In genomic region chr6:116337835-116338501, GRCm38 (mm10) we compare ENCODE assay signal across 8 mouse cellular contexts. TPM values are rescaled to one million over a fixed set of nuclear protein-coding genes. Genes with fewer than 3 reads are reported as not detected.
DNase-seq lines count a peak whose midpoint lies in the region; ATAC-seq lines count a peak whose summit lies in the region.

TSS of gene March8 (plus strand) at chr6:116338024.

- no peaks in the 10 kb centered on the region for H3K27me3 ChIP-seq in hindbrain, embryonic 14.5 days (ENCODE audit: control insufficient read depth, insufficient read depth, low read length)

- peak within 1 kb of the TSS; percentile 86 for H3K27ac ChIP-seq in hindbrain, embryonic 14.5 days

- H3K4me3 ChIP-seq in hindbrain, embryonic 14.5 days (replicated peaks; ENCODE audit: low read length), result peak within 1 kb of the TSS; percentile 95

- peaks cover 20% of the 10 kb centered on the region for H3K4me1 ChIP-seq in hindbrain, embryonic 14.5 days (replicated peaks; ENCODE audit: control insufficient read depth, insufficient read depth, low read length)

- peaks cover 4% of the 10 kb centered on the region; the same call in 1 of the 2 replicates for H3K9me3 ChIP-seq in hindbrain, embryonic 14.5 days (ENCODE audit: control insufficient read depth, low read length)

- peak; percentile 96 for ATAC-seq in hindbrain, embryonic 14.5 days (ENCODE audit: low FRiP score)

- H3K4me2 ChIP-seq in hindbrain, embryonic 14.5 days (replicated peaks), result peak within 1 kb of the TSS; percentile 66

- no peaks in the 10 kb centered on the region; the same call in 1 of the 2 replicates for H3K36me3 ChIP-seq in hindbrain, embryonic 14.5 days (replicated peaks; ENCODE audit: control insufficient read depth, insufficient read depth)

- WGBS in hindbrain, embryonic 14.5 days, result under 1% methylated on average over 75 of the region's 75 CpGs

- H3K9ac ChIP-seq in hindbrain, embryonic 14.5 days, result peak within 1 kb of the TSS; percentile 92

- DNase-seq in R1 (ENCODE audit: low read depth, low spot score), result peak; percentile 86
- peak; percentile 92 to 96 for DNase-seq in cerebellum, postnatal 25 days
- DNase-seq in frontal cortex, postnatal 25 days (ENCODE audit: low spot score in 2 of 2), result peak; percentile 66 to 78
- DNase-seq in hindbrain, embryonic 14.5 days (ENCODE audit: low spot score), result peak; percentile 92
- peak; percentile 76 for DNase-seq in left cerebral cortex, adult 11 months (ENCODE audit: low spot score)
- peak; percentile 91 to 97 for DNase-seq in lung, postnatal 4 days
- DNase-seq in retina, postnatal 7 days (ENCODE audit: low read depth, low spot score), result peak; percentile 90
- DNase-seq in urinary bladder, adult 2 months (ENCODE audit: low spot score), result peak; percentile 91

RNA-seq across cellular contexts. Expression of gene March8, which starts in this region (rescaled TPM):
- 69.4 and 74.3 TPM in 2 replicates for polyA plus RNA-seq in hindbrain, embryonic 14.5 days (2014; fragmentation: Nextera tagmentation; extraction: Ambion mirVana)
- 54.5 and 56.6 TPM in 2 replicates for polyA plus RNA-seq in urinary bladder, adult 2 months (2012; rRNA removed)

Comparison
In these comparisons a context has a peak if more than half of its experiments do, and no peak if none do; other contexts are left out.
1. Peak in every context shown above with its lines: DNase-seq, ATAC-seq, H3K4me3 ChIP-seq and H3K27ac ChIP-seq.